Mouse (Mus musculus): Measurements from ENCODE around the gene Pknox1. TPM values are rescaled to one million over a fixed set of nuclear protein-coding genes. Genes with fewer than 3 reads are reported as not detected.

Pknox1 gene
- polyA plus RNA-seq, 1 experiment from 2014 or later, result 15.0 TPM

- peak; percentile 76 for DNase-seq (ENCODE audit: low spot score)
- peak; percentile 45 for ATAC-seq
- H3K9ac ChIP-seq (replicated peaks; ENCODE audit: low read depth), result 0 out of 2 replicates have a peak overlapping the region, but pooled peaks have one; percentile 3
- H3K9me3 ChIP-seq (ENCODE audit: low read length), result no peaks in the 10 kb centered on the region
- no peaks in the 10 kb centered on the region for H3K36me3 ChIP-seq (ENCODE audit: insufficient read depth, low read length)
- 76% methylated on average over 9 of the region's 9 CpGs for WGBS
- no peak overlapping the region for H3K27ac ChIP-seq (ENCODE audit: low read length)
- H3K4me1 ChIP-seq (ENCODE audit: insufficient read depth, low read depth, low read length), result peaks cover 16% of the 10 kb centered on the region; the same call in 1 of the 2 replicates
- H3K27me3 ChIP-seq (replicated peaks; ENCODE audit: insufficient read depth, low read length), result no peaks in the 10 kb centered on the region
- H3K4me2 ChIP-seq (replicated peaks; ENCODE audit: low read depth, low read length), result no peak overlapping the region
- TF ChIP-seq EP300 (IDR thresholded peaks at IDR 0.05) (no peak), CTCF (IDR thresholded peaks at IDR 0.05) (no peak)
- H3K4me3 ChIP-seq (ENCODE audit: low read depth, low read length), result no peak overlapping the region
Measured at GRCm38 (mm10) chr17:31570321-31570925, 5.9 kb downstream of the Pknox1 start.

- 81% methylated on average over 5 of the region's 5 CpGs for WGBS
- Histone ChIP-seq H3K27me3 (replicated peaks; ENCODE audit: insufficient read depth, low read length) (no peaks in the 10 kb centered on the region), H3K4me3 (ENCODE audit: low read depth, low read length) (no peak overlapping the region), H3K27ac (ENCODE audit: low read length) (no peak overlapping the region), H3K4me2 (replicated peaks; ENCODE audit: low read depth, low read length) (no peak overlapping the region), H3K4me1 (ENCODE audit: insufficient read depth, low read depth, low read length) (peaks cover 7% of the 10 kb centered on the region; the same call in 1 of the 2 replicates), H3K9me3 (ENCODE audit: low read length) (no peaks in the 10 kb centered on the region), H3K36me3 (ENCODE audit: insufficient read depth, low read length) (no peaks in the 10 kb centered on the region), H3K9ac (replicated peaks; ENCODE audit: low read depth) (no peak overlapping the region)
- no peak for DNase-seq (ENCODE audit: low spot score)
- TF ChIP-seq CTCF (IDR thresholded peaks at IDR 0.05) (peak; percentile 8; the same call in 1 of the 2 replicates), EP300 (IDR thresholded peaks at IDR 0.05) (no peak)
- ATAC-seq, result no peak
Measured at GRCm38 (mm10) chr17:31571689-31572088, 7.2 kb downstream of the Pknox1 start.

- H3K9ac ChIP-seq (replicated peaks; ENCODE audit: low read depth), result no peak overlapping the region
- TF ChIP-seq EP300 (IDR thresholded peaks at IDR 0.05) (no peak), CTCF (IDR thresholded peaks at IDR 0.05) (no peak)
- WGBS, result 74% methylated on average over 7 of the region's 7 CpGs
- H3K4me3 ChIP-seq (ENCODE audit: low read depth, low read length), result no peak overlapping the region
- no peak overlapping the region for H3K27ac ChIP-seq (ENCODE audit: low read length)
- H3K4me2 ChIP-seq (replicated peaks; ENCODE audit: low read depth, low read length), result no peak overlapping the region
- DNase-seq (ENCODE audit: low spot score), result no peak
- H3K36me3 ChIP-seq (ENCODE audit: insufficient read depth, low read length), result no peaks in the 10 kb centered on the region
- no peak for ATAC-seq
- no peaks in the 10 kb centered on the region for H3K9me3 ChIP-seq (ENCODE audit: low read length)
- H3K27me3 ChIP-seq (replicated peaks; ENCODE audit: insufficient read depth, low read length), result no peaks in the 10 kb centered on the region
- 0 out of 2 replicates have a peak, but pooled peaks cover 3% of the 10 kb centered on the region for H3K4me1 ChIP-seq (ENCODE audit: insufficient read depth, low read depth, low read length)
Measured at GRCm38 (mm10) chr17:31574662-31575061, 10.1 kb downstream of the Pknox1 start.

GRCm38 (mm10) chr17:31576394-31577175, 12.1 kb downstream of the Pknox1 start:
- H3K27ac ChIP-seq (ENCODE audit: low read length), result no peak overlapping the region
- H3K9ac ChIP-seq (replicated peaks; ENCODE audit: low read depth), result no peak overlapping the region
- DNase-seq (ENCODE audit: low spot score) (no peak), ATAC-seq (no peak)
- H3K27me3 ChIP-seq (replicated peaks; ENCODE audit: insufficient read depth, low read length), result no peaks in the 10 kb centered on the region
- H3K4me3 ChIP-seq (ENCODE audit: low read depth, low read length), result no peak overlapping the region
- WGBS, result 70% methylated on average over 10 of the region's 10 CpGs
- no peaks in the 10 kb centered on the region for H3K9me3 ChIP-seq (ENCODE audit: low read length)
- no peak for TF ChIP-seq CTCF (IDR thresholded peaks at IDR 0.05)
- TF ChIP-seq EP300 (IDR thresholded peaks at IDR 0.05), result no peak
- no peaks in the 10 kb centered on the region for H3K36me3 ChIP-seq (ENCODE audit: insufficient read depth, low read length)
- no peak overlapping the region for H3K4me2 ChIP-seq (replicated peaks; ENCODE audit: low read depth, low read length)
- 0 out of 2 replicates have a peak, but pooled peaks cover 3% of the 10 kb centered on the region for H3K4me1 ChIP-seq (ENCODE audit: insufficient read depth, low read depth, low read length)

- WGBS, result 59% methylated on average over 3 of the region's 3 CpGs
Measured at GRCm38 (mm10) chr17:31580344-31580743, 15.8 kb downstream of the Pknox1 start.

GRCm38 (mm10) chr17:31583185-31583584, 18.7 kb downstream of the Pknox1 start:
- 67% methylated on average over 3 of the region's 3 CpGs for WGBS
- Histone ChIP-seq H3K27ac (ENCODE audit: low read length) (no peak overlapping the region), H3K9me3 (ENCODE audit: low read length) (no peaks in the 10 kb centered on the region), H3K36me3 (ENCODE audit: insufficient read depth, low read length) (no peaks in the 10 kb centered on the region), H3K27me3 (replicated peaks; ENCODE audit: insufficient read depth, low read length) (no peaks in the 10 kb centered on the region), H3K9ac (replicated peaks; ENCODE audit: low read depth) (no peak overlapping the region), H3K4me2 (replicated peaks; ENCODE audit: low read depth, low read length) (no peak overlapping the region), H3K4me1 (ENCODE audit: insufficient read depth, low read depth, low read length) (no peaks in the 10 kb centered on the region), H3K4me3 (ENCODE audit: low read depth, low read length) (no peak overlapping the region)
- TF ChIP-seq CTCF (IDR thresholded peaks at IDR 0.05), result no peak
- no peak for TF ChIP-seq EP300 (IDR thresholded peaks at IDR 0.05)
- ATAC-seq, result no peak
- no peak for DNase-seq (ENCODE audit: low spot score)

More at GRCm38 (mm10) chr17:31580344-31580743, 15.8 kb downstream of the Pknox1 start:
- Histone ChIP-seq H3K9me3 (ENCODE audit: low read length) (no peaks in the 10 kb centered on the region), H3K4me1 (ENCODE audit: insufficient read depth, low read depth, low read length) (no peaks in the 10 kb centered on the region), H3K36me3 (ENCODE audit: insufficient read depth, low read length) (no peaks in the 10 kb centered on the region), H3K4me3 (ENCODE audit: low read depth, low read length) (no peak overlapping the region), H3K4me2 (replicated peaks; ENCODE audit: low read depth, low read length) (no peak overlapping the region), H3K27me3 (replicated peaks; ENCODE audit: insufficient read depth, low read length) (no peaks in the 10 kb centered on the region), H3K27ac (ENCODE audit: low read length) (no peak overlapping the region), H3K9ac (replicated peaks; ENCODE audit: low read depth) (no peak overlapping the region)
- ATAC-seq (no peak), DNase-seq (ENCODE audit: low spot score) (no peak)
- no peak for TF ChIP-seq CTCF (IDR thresholded peaks at IDR 0.05)
- TF ChIP-seq EP300 (IDR thresholded peaks at IDR 0.05), result no peak

Measured in lung, postnatal 0 days (tissue).